Mouse (Mus musculus) MEL (cell line): ENCODE data around the gene Spred1. TPM values are rescaled to one million over a fixed set of nuclear protein-coding genes. Genes with fewer than 3 reads are reported as not detected.
A peak's percentile ranks its signal among the peaks of the same experiment; 100 is the strongest.

Experiments
- DNase-seq: peaks from one replicate; pipeline ENCODE4 v3.0.0; 2011; ENCODE audit warnings: low read depth, low spot score
- H3K27ac ChIP-seq: 2 replicates; pipeline ENCODE4 v1.5.1; 2012; ENCODE audit warnings: low read depth, mild to moderate bottlenecking, control low read depth, low read length, moderate library complexity; ENCODE audit not compliant: control insufficient read depth
- H3K27me3 ChIP-seq, 2 experiments: fragments of 150-350 bp in 1 of 2; sonication (generic) in 1 of 2; 2 replicates each; pipeline ENCODE4 v1.6.1; 2012; ENCODE audit warnings: low read length in 2 of 2, mild to moderate bottlenecking in 2 of 2, improper control_type of control experiment in 1 of 2, moderate library complexity in 1 of 2; ENCODE audit not compliant: insufficient read depth in 2 of 2, control insufficient read depth in 1 of 2
- H3K36me3 ChIP-seq, 2 experiments: 2 replicates each; pipeline ENCODE4 v1.6.1; 2012 to 2014; ENCODE audit warnings: low read length in 2 of 2, improper control_type of control experiment in 1 of 2, inconsistent platforms in 1 of 2, mild to moderate bottlenecking in 1 of 2; ENCODE audit not compliant: insufficient read depth in 2 of 2, control insufficient read depth in 1 of 2
- H3K4me1 ChIP-seq, 2 experiments: fragments of 150-350 bp in 1 of 2; sonication (generic) in 1 of 2; 2 replicates each; pipeline ENCODE4 v1.6.1; 2012; ENCODE audit warnings: low read length in 2 of 2, improper control_type of control experiment in 1 of 2, mild to moderate bottlenecking in 1 of 2; ENCODE audit not compliant: insufficient read depth in 2 of 2, control insufficient read depth in 1 of 2
- H3K4me3 ChIP-seq, 2 experiments: fragments of 150-350 bp in 1 of 2; sonication (generic) in 1 of 2; 2 replicates each; pipeline ENCODE4 v1.5.1; 2012; ENCODE audit warnings: low read depth in 2 of 2, low read length in 2 of 2, mild to moderate bottlenecking in 2 of 2, moderate library complexity in 2 of 2, control low read depth in 1 of 2, improper control_type of control experiment in 1 of 2; ENCODE audit not compliant: control insufficient read depth in 1 of 2, insufficient read depth in 1 of 2
- H3K79me2 ChIP-seq: 2 replicates; pipeline ENCODE4 v1.6.1; 2012; ENCODE audit warnings: mild to moderate bottlenecking, low read length, moderate library complexity; ENCODE audit not compliant: control insufficient read depth, poor library complexity, insufficient read depth
- H3K9ac ChIP-seq: 2 replicates; pipeline ENCODE4 v1.6.1; 2012; ENCODE audit warnings: low read depth, mild to moderate bottlenecking, control low read depth, low read length, moderate library complexity; ENCODE audit not compliant: control insufficient read depth, poor library complexity, severe bottlenecking
- H3K9me3 ChIP-seq: fragments of 150-350 bp; sonication (generic); replicated peaks from 2 replicates; pipeline ENCODE4 v1.6.1; 2012; ENCODE audit warnings: mild to moderate bottlenecking, low read length, improper control_type of control experiment, moderate library complexity; ENCODE audit not compliant: insufficient read depth
- BHLHE40 ChIP-seq: IDR thresholded peaks from 2 replicates; pipeline ENCODE4 v1.6.1; 2012; ENCODE audit warnings: low read depth, mild to moderate bottlenecking, inconsistent platforms, low read length, improper control_type of control experiment, borderline replicate concordance
- CHD2 ChIP-seq: IDR thresholded peaks from 2 replicates; pipeline ENCODE4 v1.6.1; 2011; ENCODE audit warnings: low read length, improper control_type of control experiment
- EP300 ChIP-seq, 2 experiments: IDR thresholded peaks; 2 replicates each; pipeline ENCODE4 v1.6.1; 2011; ENCODE audit warnings: improper control_type of control experiment in 2 of 2, low read length in 2 of 2, low read depth in 1 of 2, mild to moderate bottlenecking in 1 of 2
- ETS1 ChIP-seq: IDR thresholded peaks from 2 replicates; pipeline ENCODE4 v1.6.1; 2012; ENCODE audit warnings: low read depth, mild to moderate bottlenecking, inconsistent platforms, low read length, improper control_type of control experiment, moderate library complexity
- MAFK ChIP-seq: IDR thresholded peaks from 2 replicates; pipeline ENCODE4 v1.6.1; 2011; ENCODE audit warnings: low read depth, mild to moderate bottlenecking, low read length, improper control_type of control experiment, borderline replicate concordance
- MEF2A ChIP-seq: IDR thresholded peaks from 2 replicates; pipeline ENCODE4 v1.6.1; 2014; ENCODE audit warnings: low read depth, mild to moderate bottlenecking, inconsistent platforms, low read length, improper control_type of control experiment; ENCODE audit not compliant: poor library complexity, insufficient replicate concordance, severe bottlenecking; ENCODE audit errors: extremely low read depth
- MXI1 ChIP-seq: IDR thresholded peaks from 2 replicates; pipeline ENCODE4 v1.6.1; 2011; ENCODE audit warnings: mild to moderate bottlenecking, low read depth, low read length, improper control_type of control experiment
- MYB ChIP-seq: IDR thresholded peaks from 2 replicates; pipeline ENCODE4 v1.6.1; 2011; ENCODE audit warnings: mild to moderate bottlenecking, low read depth, low read length, improper control_type of control experiment
- NELFE ChIP-seq: IDR thresholded peaks from 2 replicates; pipeline ENCODE4 v1.6.1; 2011; ENCODE audit warnings: low read depth, low read length, improper control_type of control experiment
- POLR2A ChIP-seq, 2 experiments: IDR thresholded peaks; 2 replicates each; pipeline ENCODE4 v1.6.1; 2011 to 2012; ENCODE audit warnings: low read length in 2 of 2, mild to moderate bottlenecking in 2 of 2, control low read depth in 1 of 2, improper control_type of control experiment in 1 of 2, low read depth in 1 of 2, moderate library complexity in 1 of 2; ENCODE audit not compliant: control insufficient read depth in 1 of 2, insufficient read depth in 1 of 2, poor library complexity in 1 of 2
- RAD21 ChIP-seq: IDR thresholded peaks from 2 replicates; pipeline ENCODE4 v1.6.1; 2011; ENCODE audit warnings: mild to moderate bottlenecking, low read depth, low read length, improper control_type of control experiment
- SMC3 ChIP-seq: IDR thresholded peaks from 2 replicates; pipeline ENCODE4 v1.6.1; 2011; ENCODE audit warnings: low read depth, low read length, improper control_type of control experiment
- TCF12 ChIP-seq: IDR thresholded peaks from 2 replicates; pipeline ENCODE4 v1.6.1; 2014; ENCODE audit warnings: low read depth, mild to moderate bottlenecking, inconsistent platforms, low read length, improper control_type of control experiment, moderate library complexity
- UBTF ChIP-seq: IDR thresholded peaks from 2 replicates; pipeline ENCODE4 v1.6.1; 2012; ENCODE audit warnings: low read depth, mild to moderate bottlenecking, inconsistent platforms, low read length, improper control_type of control experiment, moderate library complexity, borderline replicate concordance; ENCODE audit not compliant: insufficient read depth
- USF1 ChIP-seq: IDR thresholded peaks from 2 replicates; pipeline ENCODE4 v1.6.1; 2014; ENCODE audit warnings: low read depth, mild to moderate bottlenecking, inconsistent platforms, low read length, improper control_type of control experiment, moderate library complexity
- ZNF384 ChIP-seq: IDR thresholded peaks from 2 replicates; pipeline ENCODE4 v1.6.1; 2012; ENCODE audit warnings: low read depth, mild to moderate bottlenecking, inconsistent platforms, low read length, improper control_type of control experiment
- polyA plus RNA-seq, 2 experiments: library from polyadenylated mRNA; stranded (reverse) in 1 of 2; unstranded in 1 of 2; fragments of >175 nt in 1 of 2; fragments of >200 nt in 1 of 2; gene quantifications; 2 replicates each; pipeline versions ENCODE4 v1.2.1 to v1.2.4; 2012; ENCODE audit warnings: low replicate concordance in 2 of 2, low read depth in 1 of 2; ENCODE audit not compliant: insufficient read length in 2 of 2, insufficient read depth in 1 of 2, missing spikeins in 1 of 2
- total RNA-seq: library from RNA; depleted of rRNA; stranded (reverse); fragments of 300-350 nt; gene quantifications from 2 replicates; pipeline ENCODE4 v1.2.3, GENCODE M21; 2012

Gene Spred1
- total and polyA plus RNA-seq, 3 experiments: 14.3 to 19.9 TPM; not detected in 1

GRCm38 (mm10) chr2:117146617-117147016 is 25.4 kb downstream of the Spred1 start:
- H3K27ac ChIP-seq: no peak overlapping the region
- peaks cover 0 to 11% of the 10 kb centered on the region in 2 experiments; a peak in 2 of 4 replicates for H3K36me3 ChIP-seq
- peaks cover 33% of the 10 kb centered on the region for H3K79me2 ChIP-seq
- TF ChIP-seq MYB (no peak), TCF12 (no peak), MAFK (peak; percentile 90)
- H3K27me3 ChIP-seq: no peaks in the 10 kb centered on the region
- no peaks in the 10 kb centered on the region for H3K9me3 ChIP-seq
- H3K9ac ChIP-seq: no peak overlapping the region
- H3K4me3 ChIP-seq: no peak overlapping the region
- peaks cover 0 to 7% of the 10 kb centered on the region in 2 experiments; a peak in 1 of 4 replicates for H3K4me1 ChIP-seq
- no peak for DNase-seq

GRCm38 (mm10) chr2:117152161-117152560 is 31.0 kb downstream of the Spred1 start:
- no peak overlapping the region for H3K27ac ChIP-seq
- no peak overlapping the region for H3K9ac ChIP-seq
- H3K4me1 ChIP-seq: peaks cover 0 to 2% of the 10 kb centered on the region in 2 experiments; a peak in 1 of 4 replicates
- H3K4me3 ChIP-seq: no peak overlapping the region
- peaks cover 16% of the 10 kb centered on the region for H3K79me2 ChIP-seq
- TF ChIP-seq RAD21 (no peak), NELFE (no peak), TCF12 (no peak), SMC3 (no peak), USF1 (no peak), UBTF (no peak)
- TF ChIP-seq, all 39 proteins: peak for 0
- H3K36me3 ChIP-seq: peaks cover 3 to 16% of the 10 kb centered on the region in 2 experiments
- no peaks in the 10 kb centered on the region for H3K27me3 ChIP-seq
- no peaks in the 10 kb centered on the region for H3K9me3 ChIP-seq
- DNase-seq: no peak

- TF ChIP-seq MAFK: 0 out of 2 replicates have a peak, but pooled peaks have one; percentile 17
- no peak for TF ChIP-seq ZNF384
- peak; percentile 61; the same call in 1 of the 2 replicates for TF ChIP-seq MEF2A
- no peak for TF ChIP-seq POLR2A (IDR thresholded peaks at IDR 0.05; ENCODE audit: control insufficient read depth in 1 of 2, insufficient read depth in 1 of 2, low read depth in 1 of 2, low read length in 2 of 2, poor library complexity in 1 of 2)
- no peak for TF ChIP-seq CHD2
- peak; percentile 35; the same call in 1 of the 2 replicates for TF ChIP-seq MXI1
- peak; percentile 58 to 76 for TF ChIP-seq EP300 (IDR thresholded peaks at IDR 0.05; ENCODE audit: low read depth in 1 of 2, low read length in 2 of 2)
- peak; percentile 76 for TF ChIP-seq BHLHE40
- TF ChIP-seq MYB: no peak
- peak; percentile 77; the same call in 1 of the 2 replicates for TF ChIP-seq TCF12
- peak; percentile 28; the same call in 1 of the 2 replicates for TF ChIP-seq ETS1
- Histone ChIP-seq H3K27me3 (no peaks in the 10 kb centered on the region), H3K9me3 (no peaks in the 10 kb centered on the region), H3K79me2 (no peaks in the 10 kb centered on the region), H3K36me3 (peaks cover 12 to 17% of the 10 kb centered on the region in 2 experiments), H3K27ac (no peak overlapping the region), H3K4me3 (no peak overlapping the region), H3K4me1 (peaks cover 6 to 19% of the 10 kb centered on the region in 2 experiments; a peak in 3 of 4 replicates), H3K9ac (no peak overlapping the region)
- DNase-seq: peak; percentile 51
Measured at GRCm38 (mm10) chr2:117168379-117168778, 47.2 kb downstream of the Spred1 start.
